Mouse (Mus musculus) intestine, embryonic 15.5 days (tissue): ENCODE measurements at regions not wholly inside any gene's neighbourhood (a gene's known extent, or its start where the extent isn't known, plus 50 kb on each side); places are given as distances from the start of the nearest gene placed in this dataset.

Experiments
- ATAC-seq: fragments of 200-750 bp; cut with Nextera tagmentation; 2 replicates; pipeline ENCODE4 v1.8.0; 2017; ENCODE audit warnings: moderate TSS enrichment, moderate library complexity
- H3K27ac ChIP-seq: fragments of 300-500 bp; sonication (generic); 2 replicates; pipeline ENCODE4 v1.5.1; 2015; ENCODE audit warnings: mild to moderate bottlenecking, inconsistent platforms
- H3K27me3 ChIP-seq: fragments of 300-500 bp; sonication (generic); replicated peaks from 2 replicates; pipeline ENCODE4 v1.6.1; 2015; ENCODE audit warnings: inconsistent platforms
- H3K36me3 ChIP-seq: fragments of 300-500 bp; sonication (generic); 2 replicates; pipeline ENCODE4 v1.6.1; 2015; ENCODE audit warnings: inconsistent platforms
- H3K4me1 ChIP-seq: fragments of 300-500 bp; sonication (generic); replicated peaks from 2 replicates; pipeline ENCODE4 v1.6.1; 2015; ENCODE audit warnings: inconsistent platforms
- H3K4me2 ChIP-seq: fragments of 300-500 bp; sonication (generic); replicated peaks from 2 replicates; pipeline ENCODE4 v1.6.1; 2015; ENCODE audit warnings: mild to moderate bottlenecking, inconsistent platforms
- H3K4me3 ChIP-seq: fragments of 300-500 bp; sonication (generic); replicated peaks from 2 replicates; pipeline ENCODE4 v1.5.1; 2015; ENCODE audit warnings: inconsistent platforms
- H3K9ac ChIP-seq: fragments of 300-500 bp; sonication (generic); 2 replicates; pipeline ENCODE4 v1.6.1; 2015; ENCODE audit warnings: inconsistent platforms
- H3K9me3 ChIP-seq: fragments of 300-500 bp; sonication (generic); 2 replicates; pipeline ENCODE4 v1.6.1; 2016; ENCODE audit warnings: inconsistent platforms

GRCm38 (mm10) chr8:98214019-98214418 lies 1202.3 kb downstream of the Cdh8 start:
- H3K27ac ChIP-seq: no peak overlapping the region
- no peaks in the 10 kb centered on the region for H3K9me3 ChIP-seq
- no peak overlapping the region for H3K9ac ChIP-seq
- H3K27me3 ChIP-seq: no peaks in the 10 kb centered on the region
- ATAC-seq: no peak
- H3K4me3 ChIP-seq: no peak overlapping the region
- no peaks in the 10 kb centered on the region for H3K4me1 ChIP-seq
- H3K36me3 ChIP-seq: no peaks in the 10 kb centered on the region
- no peak overlapping the region for H3K4me2 ChIP-seq
